Mouse (Mus musculus) liver, postnatal 0 days (tissue): ENCODE results near the gene Fam129a.

Experiments used
- CTCF ChIP-seq: sonication (generic); IDR thresholded peaks from 2 replicates; pipeline ENCODE4 v1.5.1; 2016; ENCODE audit warnings: antibody characterized with exemption, low read depth
- EP300 ChIP-seq: IDR thresholded peaks from 2 replicates; pipeline ENCODE4 v1.6.1; 2016; ENCODE audit warnings: antibody characterized with exemption, low read depth, mild to moderate bottlenecking

- no peak for TF ChIP-seq CTCF
- no peak for TF ChIP-seq EP300
Measured at GRCm38 (mm10) chr1:151684451-151684892, 113.5 kb downstream of the Fam129a start.
